Mouse (Mus musculus): ENCODE data around the gene Pcyt2.
"Not testable (repeated sequence)": the region's sequence is repeated elsewhere in the genome, so short reads cannot be mapped to it uniquely, and the experiment has no call there.

The Pcyt2 gene

GRCm38 (mm10) chr11:120615606-120616203 is 2.0 kb downstream of the Pcyt2 start:
- DNase-seq (ENCODE audit: low read depth, low spot score), result no peak

- DNase-seq (ENCODE audit: low read depth, low spot score), result no peak
Measured at GRCm38 (mm10) chr11:120615167-120615566, 2.6 kb downstream of the Pcyt2 start.

DNA sequence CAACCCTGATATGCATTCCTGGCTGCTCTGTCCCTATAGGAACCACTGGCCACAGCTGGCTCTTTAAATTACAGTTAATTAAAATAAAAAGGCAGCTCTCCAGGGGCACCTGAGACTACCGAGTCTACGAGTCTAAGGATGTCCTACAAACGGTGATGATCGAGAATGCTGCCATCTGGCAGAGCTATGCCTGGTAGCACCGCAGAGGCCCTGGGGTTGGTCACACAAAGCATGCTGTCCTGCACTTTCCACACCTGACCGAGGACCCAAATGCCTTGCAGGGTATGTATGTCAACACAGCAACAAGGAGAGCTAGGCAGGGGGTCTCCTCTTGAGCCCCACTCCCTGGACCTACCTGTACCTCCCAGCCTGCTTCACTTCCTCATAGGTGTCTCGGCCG is 3.8 kb downstream of the Pcyt2 start:
- no peak for DNase-seq (ENCODE audit: low read depth, low spot score)

DNA sequence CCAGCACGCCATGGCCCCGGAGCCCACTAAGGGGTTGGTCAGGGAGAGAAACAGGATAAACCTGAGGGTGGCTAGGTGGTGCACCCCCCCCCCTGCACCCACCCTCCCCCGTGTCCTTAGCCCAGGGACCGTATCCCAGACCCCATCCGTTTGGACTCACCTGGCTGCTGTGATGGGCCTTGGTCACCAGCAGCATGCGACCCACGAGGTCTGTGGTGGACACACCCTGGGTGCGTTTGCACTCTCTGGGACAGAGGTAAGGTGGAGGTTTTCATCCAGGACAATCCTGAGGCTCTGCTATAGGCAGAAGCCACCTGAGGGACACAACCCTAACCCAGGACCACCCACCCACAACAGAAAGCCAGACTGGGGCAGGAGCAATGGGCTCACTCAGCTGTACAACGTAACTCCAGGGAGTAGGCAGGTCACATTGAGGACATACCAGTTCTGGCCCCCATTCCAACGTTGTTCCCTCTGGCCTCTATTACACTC is 4.2 kb downstream of the Pcyt2 start:
- no peak for DNase-seq (ENCODE audit: low read depth, low spot score)

DNA sequence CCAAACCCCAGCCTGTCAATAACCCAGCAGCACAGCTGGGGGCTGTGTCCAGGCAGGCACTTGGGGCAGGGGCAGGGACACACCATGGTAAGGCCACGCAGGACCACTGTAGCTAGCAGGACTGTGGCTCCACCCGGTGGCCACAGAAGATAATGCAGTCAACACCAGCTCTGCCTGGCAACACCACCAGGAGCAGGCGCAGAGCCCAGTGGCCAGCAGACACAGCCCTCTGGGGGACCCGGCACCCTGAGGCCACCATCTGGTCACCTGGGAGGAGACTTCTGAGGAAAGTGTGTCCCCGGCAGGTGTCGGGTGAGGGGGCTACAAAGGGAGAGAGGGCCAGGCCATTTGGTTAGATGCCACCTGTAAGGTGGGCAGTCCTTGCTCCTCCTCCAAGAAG is 5.0 kb downstream of the Pcyt2 start:
- DNase-seq (ENCODE audit: low read depth, low spot score), result peak; percentile 64

- no peak for DNase-seq (ENCODE audit: low read depth, low spot score)
Measured at GRCm38 (mm10) chr11:120610477-120611046, 7.2 kb downstream of the Pcyt2 start.

- no peak for DNase-seq (ENCODE audit: low read depth, low spot score)
Measured at GRCm38 (mm10) chr11:120609250-120609649, 8.5 kb downstream of the Pcyt2 start.

- no peak for DNase-seq (ENCODE audit: low read depth, low spot score)
Measured at GRCm38 (mm10) chr11:120608241-120609034, 9.3 kb downstream of the Pcyt2 start, which contains the start of gene Npb. Gene Npb (plus strand): TSS chr11:120608477.

GRCm38 (mm10) chr11:120606764-120607163 is 11.0 kb downstream of the Pcyt2 start:
- DNase-seq (ENCODE audit: low read depth, low spot score), result no peak

GRCm38 (mm10) chr11:120605667-120606066 is 12.1 kb downstream of the Pcyt2 start:
- DNase-seq (ENCODE audit: low read depth, low spot score), result no peak

DNA sequence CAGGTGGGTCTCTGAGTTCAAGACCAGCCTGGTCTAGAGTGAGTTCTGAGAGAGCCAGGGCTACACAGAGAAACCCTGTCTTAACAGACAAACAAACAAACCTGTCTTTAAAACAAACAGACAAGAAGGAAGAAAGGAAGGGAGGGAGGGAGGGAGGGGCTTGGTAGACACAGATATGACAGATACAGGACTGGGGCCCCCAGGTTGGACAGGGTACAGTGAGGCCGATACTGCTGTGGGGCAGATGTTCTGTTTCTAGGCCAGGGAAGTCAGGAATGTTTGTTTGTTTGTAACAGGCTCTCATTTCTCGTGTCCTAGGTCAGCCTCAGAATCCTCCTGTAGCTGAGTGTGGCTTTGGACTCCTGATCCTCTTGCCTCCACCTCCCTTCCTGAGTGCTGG is 14.2 kb downstream of the Pcyt2 start:
- no peak for DNase-seq (ENCODE audit: low read depth, low spot score)

DNA sequence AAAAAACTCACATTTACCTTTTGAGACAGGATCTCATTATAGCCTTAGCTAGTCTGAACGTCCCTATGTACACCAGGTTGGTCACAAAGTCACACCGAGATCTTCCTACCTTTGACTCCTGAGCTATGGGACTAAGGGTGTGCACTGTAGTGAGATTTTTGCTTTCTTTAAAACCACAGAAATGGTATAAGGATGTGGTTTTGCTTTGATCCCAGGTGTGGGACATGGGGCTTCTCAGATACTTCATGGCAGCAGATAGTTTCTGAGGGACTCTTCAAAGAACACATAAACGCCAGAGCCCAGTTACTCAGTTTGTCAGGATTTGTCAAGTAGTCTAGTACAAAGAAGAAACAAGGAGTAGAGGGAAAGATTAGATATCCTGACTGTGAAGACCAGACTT is 17.0 kb downstream of the Pcyt2 start:
- no peak for DNase-seq (ENCODE audit: low read depth, low spot score)

DNA sequence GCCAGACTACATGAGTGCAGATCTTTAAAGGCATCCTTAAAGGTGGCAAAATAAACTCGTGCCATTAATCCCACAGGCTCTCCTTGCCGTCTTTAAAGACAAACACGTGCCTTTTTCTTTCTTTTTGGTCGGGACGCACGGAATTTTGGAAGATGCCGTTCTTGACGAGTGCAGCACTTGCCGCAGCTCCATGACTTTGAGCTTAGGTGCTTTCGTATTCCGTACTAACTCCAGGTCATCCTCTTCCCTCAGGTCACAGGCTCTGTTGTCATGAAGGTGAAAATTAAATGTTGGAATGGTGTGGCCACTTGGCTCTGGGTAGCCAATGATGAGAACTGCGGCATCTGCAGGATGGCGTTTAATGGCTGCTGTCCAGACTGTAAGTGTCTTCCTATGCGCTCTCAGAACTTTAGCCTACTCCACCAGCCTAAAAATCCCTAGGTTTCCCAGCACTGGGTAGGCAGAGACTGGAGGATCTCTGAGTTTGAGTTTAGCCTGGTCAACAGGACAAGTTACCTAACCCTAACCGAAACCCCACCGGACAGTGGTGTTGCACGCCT is 18.7 kb downstream of the Pcyt2 start:
- no peak for DNase-seq (ENCODE audit: low read depth, low spot score)

DNA sequence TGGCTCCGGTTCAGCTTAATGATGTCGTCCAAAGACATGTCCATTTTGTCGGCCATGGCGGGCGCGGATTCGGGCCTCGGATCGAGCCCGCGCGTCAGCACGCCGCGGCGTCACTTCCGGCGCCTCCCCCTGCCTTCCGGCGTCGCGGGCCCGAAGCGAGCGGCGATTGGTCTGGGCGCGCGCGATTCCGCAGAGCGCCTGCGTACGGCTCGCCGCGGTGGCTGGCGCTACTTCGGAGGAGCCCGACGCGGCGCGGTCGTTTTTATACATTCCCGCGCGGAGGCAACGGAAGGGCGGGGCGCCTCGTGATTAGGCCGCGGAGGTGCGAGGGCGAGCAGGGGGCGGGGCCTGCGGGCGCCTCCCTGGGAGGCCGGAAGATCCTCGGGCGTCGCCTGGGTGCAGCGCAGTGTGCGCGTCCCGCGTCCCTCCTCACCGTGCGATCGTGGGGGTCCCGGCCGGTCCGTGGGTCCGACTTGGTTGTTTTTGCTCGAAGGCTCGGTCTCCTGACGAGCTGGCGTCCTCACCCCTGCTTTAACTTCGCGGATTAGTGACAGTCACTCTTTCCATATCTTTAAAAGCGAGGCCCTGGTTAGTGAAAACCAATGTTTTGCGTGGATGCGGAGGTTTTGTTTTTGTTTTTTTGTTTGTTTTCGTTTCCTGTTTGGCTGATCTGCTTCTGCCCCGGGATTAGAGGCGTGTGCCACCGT is 19.3 kb downstream of the Pcyt2 start, which contains the start of the genes Alyref and Anapc11:
TSS of gene Alyref (minus strand) at position 83 of the 707 bp plus-strand sequence.
TSS of gene Anapc11 (plus strand) at position 139 of the 707 bp plus-strand sequence.
- peak; percentile 94 for DNase-seq (ENCODE audit: low read depth, low spot score)

GRCm38 (mm10) chr11:120597240-120598235 is 20.2 kb downstream of the Pcyt2 start:
- no peak for DNase-seq (ENCODE audit: low read depth, low spot score)

DNA sequence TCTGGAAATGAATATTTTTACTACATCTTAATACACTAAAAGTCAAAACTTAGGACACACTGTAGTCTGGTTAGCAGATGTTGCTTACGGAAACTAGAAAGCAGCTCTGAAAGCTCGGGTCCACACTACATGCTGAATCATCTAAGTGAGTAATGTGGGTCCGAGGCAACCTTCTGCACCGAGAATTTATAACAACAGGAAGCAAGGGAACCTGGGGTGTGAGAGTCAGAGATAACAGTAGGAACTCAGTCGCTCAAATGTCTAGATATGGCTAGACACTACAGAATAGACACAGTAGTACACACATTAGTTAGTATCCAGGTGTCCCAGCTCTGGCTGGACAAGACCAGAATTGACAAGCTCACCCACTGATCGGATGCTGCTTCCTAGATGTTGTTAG is 29.2 kb downstream of the Pcyt2 start:
- DNase-seq (ENCODE audit: low read depth, low spot score), result no peak

- DNase-seq (ENCODE audit: low read depth, low spot score), result no peak
Measured at GRCm38 (mm10) chr11:120583937-120584336, 33.8 kb downstream of the Pcyt2 start.

DNA sequence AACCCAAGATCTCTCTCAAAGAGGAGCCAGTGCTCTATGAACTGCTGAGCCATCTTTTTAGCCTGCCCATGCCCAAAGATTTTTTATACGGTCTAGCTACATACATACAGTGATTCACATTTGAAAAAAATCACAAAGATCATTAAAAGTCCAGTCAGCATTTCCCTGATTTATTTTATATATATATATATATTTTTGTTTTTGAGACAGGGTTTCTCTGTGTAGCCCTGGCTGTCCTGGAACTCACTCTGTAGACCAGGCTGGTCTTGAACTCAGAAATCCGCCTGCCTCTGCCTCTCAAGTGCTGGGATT is 34.8 kb downstream of the Pcyt2 start:
- not testable (repeated sequence) for DNase-seq (ENCODE audit: low read depth, low spot score)

- DNase-seq (ENCODE audit: low read depth, low spot score), result no peak
Measured at GRCm38 (mm10) chr11:120582268-120582981, 35.3 kb downstream of the Pcyt2 start.
